8 mouse cellular contexts compared by ENCODE assay signal in genomic region chr5:148239067-148239466, GRCm38 (mm10).
DNase-seq lines count a peak whose midpoint lies in the region; ATAC-seq and TF ChIP-seq lines count a peak whose summit lies in the region.

No protein-coding gene starts in this region.

- no peak overlapping the region for H3K4me3 ChIP-seq in heart, adult 2 months
- no peak overlapping the region for H3K4me3 ChIP-seq in neural tube, embryonic 13.5 days

- no peak overlapping the region for H3K27ac ChIP-seq in heart, adult 2 months
- H3K27ac ChIP-seq in neural tube, embryonic 13.5 days (replicated peaks), result no peak overlapping the region

- no peaks in the 10 kb centered on the region for H3K36me3 ChIP-seq in heart, adult 2 months (ENCODE audit: control insufficient read depth, insufficient read depth, low read length)
- H3K36me3 ChIP-seq in neural tube, embryonic 13.5 days, result no peaks in the 10 kb centered on the region

- peak; percentile 76 for TF ChIP-seq CTCF in heart, adult 2 months (IDR thresholded peaks at IDR 0.05)

- TF ChIP-seq POLR2A in heart, adult 2 months (IDR thresholded peaks at IDR 0.05; ENCODE audit: insufficient read depth, low read depth, low read length), result no peak

- no peak overlapping the region for H3K4me2 ChIP-seq in neural tube, embryonic 13.5 days

- H3K4me1 ChIP-seq in heart, adult 2 months (ENCODE audit: control insufficient read depth, insufficient read depth, low read length), result no peaks in the 10 kb centered on the region
- H3K4me1 ChIP-seq in neural tube, embryonic 13.5 days (replicated peaks), result no peaks in the 10 kb centered on the region

- peak; percentile 52 to 58; a peak in 1 of 4 replicates for ATAC-seq in hematopoietic stem cell, adult 5-6 weeks (replicated peaks in 1 of 2; ENCODE audit: insufficient read depth in 1 of 2, low FRiP score in 2 of 2, low TSS enrichment in 1 of 2, low read depth in 1 of 2, poor library complexity in 2 of 2, severe bottlenecking in 2 of 2)
- 0 out of 2 replicates have a peak, but pooled peaks have one; percentile 51 for ATAC-seq in neural tube, embryonic 13.5 days (ENCODE audit: low read depth)

- no peaks in the 10 kb centered on the region for H3K27me3 ChIP-seq in heart, adult 2 months (ENCODE audit: control insufficient read depth, insufficient read depth, low read length)
- no peaks in the 10 kb centered on the region for H3K27me3 ChIP-seq in neural tube, embryonic 13.5 days

- TF ChIP-seq EP300 in heart, adult 2 months (IDR thresholded peaks at IDR 0.05; ENCODE audit: insufficient read depth, low read depth, low read length), result no peak

- H3K9me3 ChIP-seq in neural tube, embryonic 13.5 days, result no peaks in the 10 kb centered on the region

- no peak for DNase-seq in heart, adult 2 months
- DNase-seq in heart, adult 9 months (ENCODE audit: low spot score in 2 of 2), result no peak
- DNase-seq in 3T3-L1 (ENCODE audit: low read depth, low spot score), result peak; percentile 61
- peak; percentile 28 for DNase-seq in adipocyte (ENCODE audit: low spot score)
- no peak for DNase-seq in urinary bladder, postnatal 36 days (ENCODE audit: low spot score in 2 of 2)
- no peak for DNase-seq in ovary, postnatal 36 days (ENCODE audit: low spot score)

- intact Hi-C loops in heart, adult 2 months (cut with DNase I), result loop anchor here (2.0 kb wide), 1 partner anchor 58 kb away; no protein-coding TSS in a partner anchor

- no peak overlapping the region for H3K9ac ChIP-seq in heart, adult 2 months (ENCODE audit: low read depth, low read length)
- no peak overlapping the region for H3K9ac ChIP-seq in neural tube, embryonic 13.5 days

- no peaks in the 10 kb centered on the region for H3K79me2 ChIP-seq in heart, adult 2 months (replicated peaks; ENCODE audit: control insufficient read depth, insufficient read depth, low read length)

Comparison
In these comparisons a context has a peak if more than half of its experiments do, and no peak if none do; other contexts are left out.
1. DNase-seq: peak in 3T3-L1 (single experiment) and adipocyte (single experiment); none in heart, adult 2 months (0 of 2), heart, adult 9 months (0 of 2), urinary bladder, postnatal 36 days (0 of 2) and ovary, postnatal 36 days (single experiment).